Mouse (Mus musculus): ENCODE data around the gene Gm45062. TPM values are rescaled to one million over a fixed set of nuclear protein-coding genes. Genes with fewer than 3 reads are reported as not detected.

The Gm45062 gene
- polyA plus RNA-seq, 1 experiment from 2014 or later = 5.5 TPM

DNA sequence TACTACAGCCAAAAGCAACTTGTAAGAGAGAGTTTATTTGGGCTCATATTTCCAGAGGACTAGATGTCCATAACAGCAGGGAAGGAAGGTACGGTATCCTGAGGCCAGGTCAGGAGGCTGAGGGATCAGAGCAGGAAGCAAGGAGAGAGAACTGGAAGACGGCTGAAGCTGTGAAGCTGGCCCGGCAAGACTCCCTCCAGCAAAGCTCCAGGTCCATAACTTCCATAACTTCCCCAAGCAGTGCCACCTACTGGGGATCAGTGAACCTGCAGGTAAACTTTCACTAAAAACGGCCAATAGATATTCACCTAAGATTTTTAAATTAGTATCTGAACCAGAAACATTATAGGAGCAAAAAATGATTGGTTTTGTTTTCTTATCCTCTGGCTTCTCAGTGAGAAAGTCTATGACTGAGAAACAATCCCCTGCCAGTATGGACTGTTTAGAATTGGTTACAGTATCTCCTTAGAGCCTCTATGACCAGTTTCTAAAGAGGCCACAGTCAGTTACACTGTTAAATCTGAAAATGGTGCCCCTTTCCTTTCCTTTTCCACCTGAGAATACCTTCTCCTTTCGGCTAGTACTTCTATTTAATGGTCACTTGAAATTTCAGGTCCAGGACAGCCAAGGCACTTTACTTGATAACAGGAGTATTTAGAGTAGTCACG, 15.3 kb downstream of the Gm45062 start:
- Histone ChIP-seq H3K27me3 (ENCODE audit: control insufficient read depth, insufficient read depth, low read length) (no peaks in the 10 kb centered on the region), H3K4me3 (ENCODE audit: low read length) (no peak overlapping the region), H3K4me1 (ENCODE audit: control insufficient read depth, insufficient read depth, low read length) (no peaks in the 10 kb centered on the region), H3K4me2 (replicated peaks; ENCODE audit: low read depth, low read length) (no peak overlapping the region), H3K9me3 (ENCODE audit: control insufficient read depth, low read length) (no peaks in the 10 kb centered on the region), H3K27ac (ENCODE audit: low read depth, low read length) (no peak overlapping the region), H3K36me3 (ENCODE audit: control insufficient read depth, insufficient read depth, low read length) (no peaks in the 10 kb centered on the region; the same call in 1 of the 2 replicates), H3K9ac (ENCODE audit: low read depth, low read length) (no peak overlapping the region)
- WGBS = 36% methylated on average over 6 of the region's 6 CpGs
- peak; percentile 77; the same call in 1 of the 2 replicates for ATAC-seq (ENCODE audit: low FRiP score, low TSS enrichment)

DNA sequence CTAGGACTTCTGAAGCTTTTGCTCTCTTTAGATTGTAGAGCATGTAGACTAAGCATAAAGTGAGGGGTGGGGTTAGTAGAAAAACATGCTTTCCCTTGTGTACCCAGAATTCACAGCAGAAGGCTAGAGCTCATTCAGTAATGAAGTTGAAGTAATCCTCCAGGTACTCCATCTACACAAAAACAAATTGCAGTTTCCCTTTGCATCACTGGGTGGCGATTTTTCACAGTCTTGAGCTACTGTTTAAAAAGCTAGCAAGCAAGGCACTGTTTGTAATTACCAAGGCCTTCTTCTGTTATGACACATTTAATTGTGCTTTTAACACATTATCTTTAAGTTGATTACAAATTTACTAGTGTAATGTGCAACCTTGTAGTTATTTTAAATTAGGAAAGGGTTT, 15.8 kb downstream of the Gm45062 start:
- Histone ChIP-seq H3K36me3 (ENCODE audit: control insufficient read depth, insufficient read depth, low read length) (no peaks in the 10 kb centered on the region; the same call in 1 of the 2 replicates), H3K27me3 (ENCODE audit: control insufficient read depth, insufficient read depth, low read length) (no peaks in the 10 kb centered on the region), H3K9ac (ENCODE audit: low read depth, low read length) (no peak overlapping the region), H3K4me1 (ENCODE audit: control insufficient read depth, insufficient read depth, low read length) (no peaks in the 10 kb centered on the region), H3K4me3 (ENCODE audit: low read length) (no peak overlapping the region), H3K27ac (ENCODE audit: low read depth, low read length) (no peak overlapping the region), H3K4me2 (replicated peaks; ENCODE audit: low read depth, low read length) (no peak overlapping the region), H3K9me3 (ENCODE audit: control insufficient read depth, low read length) (no peaks in the 10 kb centered on the region)
- 6% methylated on average over 1 of the region's 1 CpGs for WGBS
- no peak for ATAC-seq (ENCODE audit: low FRiP score, low TSS enrichment)

DNA sequence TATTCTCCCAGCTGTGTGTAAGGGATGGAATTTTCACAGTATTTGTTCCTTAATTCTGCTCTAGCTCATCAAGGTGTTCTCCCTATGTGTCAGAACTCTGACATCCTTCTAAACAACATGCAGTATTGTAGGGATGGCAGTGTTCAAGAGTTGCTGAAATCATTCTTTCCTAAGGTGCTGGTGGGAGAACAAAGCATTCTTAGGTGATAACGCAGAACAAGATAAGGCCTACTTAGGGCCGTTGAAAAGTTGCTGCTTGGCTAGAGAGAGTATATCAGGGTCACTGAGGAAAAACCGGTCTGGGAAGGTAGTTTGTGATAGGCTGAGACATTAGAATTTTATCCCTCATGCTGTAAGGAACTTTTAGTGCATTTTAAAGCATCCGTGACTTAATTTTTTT, 17.2 kb downstream of the Gm45062 start:
- Histone ChIP-seq H3K27me3 (ENCODE audit: control insufficient read depth, insufficient read depth, low read length) (no peaks in the 10 kb centered on the region), H3K4me2 (replicated peaks; ENCODE audit: low read depth, low read length) (no peak overlapping the region), H3K9ac (ENCODE audit: low read depth, low read length) (no peak overlapping the region), H3K4me3 (ENCODE audit: low read length) (no peak overlapping the region), H3K36me3 (ENCODE audit: control insufficient read depth, insufficient read depth, low read length) (no peaks in the 10 kb centered on the region; the same call in 1 of the 2 replicates), H3K27ac (ENCODE audit: low read depth, low read length) (no peak overlapping the region), H3K9me3 (ENCODE audit: control insufficient read depth, low read length) (no peaks in the 10 kb centered on the region), H3K4me1 (ENCODE audit: control insufficient read depth, insufficient read depth, low read length) (no peaks in the 10 kb centered on the region)
- WGBS = 85% methylated on average over 4 of the region's 4 CpGs
- ATAC-seq (ENCODE audit: low FRiP score, low TSS enrichment) = no peak

DNA sequence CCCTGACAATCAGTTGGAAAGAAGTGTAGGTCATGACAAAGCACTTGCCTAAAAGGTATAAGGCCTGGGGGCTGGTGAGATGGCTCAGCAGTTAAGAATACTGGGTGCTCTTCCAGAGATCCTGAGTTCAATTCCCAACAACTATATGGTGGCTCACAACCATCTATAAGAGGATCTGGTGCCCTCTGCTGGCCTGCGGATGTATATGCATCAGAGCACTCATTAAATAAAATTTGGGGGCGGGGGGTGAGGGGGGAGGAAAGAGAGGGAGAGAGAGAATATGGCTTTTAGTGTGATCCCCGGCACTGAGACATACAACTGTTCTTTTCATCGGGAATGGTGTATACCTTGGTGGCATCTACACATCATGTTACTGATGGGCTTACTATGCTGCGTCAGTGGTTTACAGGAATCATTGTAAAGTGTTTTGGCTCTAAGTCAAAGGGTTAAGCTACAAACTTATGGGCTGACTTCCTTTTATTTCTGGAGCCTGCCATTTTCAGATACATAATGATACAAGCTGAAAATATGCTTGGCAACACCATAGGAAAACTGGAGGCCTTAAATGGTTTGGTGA, 19.3 kb downstream of the Gm45062 start:
- 74% methylated on average over 5 of the region's 5 CpGs for WGBS
- H3K27me3 ChIP-seq (ENCODE audit: control insufficient read depth, insufficient read depth, low read length) = no peaks in the 10 kb centered on the region
- no peak overlapping the region for H3K4me2 ChIP-seq (replicated peaks; ENCODE audit: low read depth, low read length)
- H3K36me3 ChIP-seq (ENCODE audit: control insufficient read depth, insufficient read depth, low read length) = no peaks in the 10 kb centered on the region
- H3K9ac ChIP-seq (ENCODE audit: low read depth, low read length) = no peak overlapping the region
- no peaks in the 10 kb centered on the region for H3K4me1 ChIP-seq (ENCODE audit: control insufficient read depth, insufficient read depth, low read length)
- H3K4me3 ChIP-seq (ENCODE audit: low read length) = no peak overlapping the region
- no peaks in the 10 kb centered on the region for H3K9me3 ChIP-seq (ENCODE audit: control insufficient read depth, low read length)
- ATAC-seq (ENCODE audit: low FRiP score, low TSS enrichment) = no peak
- H3K27ac ChIP-seq (ENCODE audit: low read depth, low read length) = no peak overlapping the region

DNA sequence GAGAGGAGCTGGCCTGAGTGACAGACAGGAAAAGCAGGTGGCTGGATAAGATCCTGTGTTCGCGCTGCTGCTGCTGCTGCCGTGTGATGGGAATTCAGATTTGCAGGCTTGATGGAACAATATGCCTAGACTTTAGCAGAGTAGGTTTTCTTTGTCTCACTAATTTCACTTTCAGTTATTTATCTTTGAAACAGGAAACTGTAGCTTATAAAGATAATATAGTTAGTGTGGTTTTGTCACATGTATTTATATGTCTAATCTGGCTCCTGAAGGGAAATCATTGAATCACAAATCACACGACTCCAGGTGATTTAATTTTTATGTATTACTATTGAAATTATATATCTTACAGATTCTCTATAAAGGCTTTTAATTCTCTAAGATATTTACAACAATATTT, 24.0 kb downstream of the Gm45062 start:
- no peak overlapping the region for H3K9ac ChIP-seq (ENCODE audit: low read depth, low read length)
- 83% methylated on average over 4 of the region's 4 CpGs for WGBS
- no peak overlapping the region for H3K4me3 ChIP-seq (ENCODE audit: low read length)
- H3K27ac ChIP-seq (ENCODE audit: low read depth, low read length) = no peak overlapping the region
- H3K4me1 ChIP-seq (ENCODE audit: control insufficient read depth, insufficient read depth, low read length) = no peaks in the 10 kb centered on the region
- no peaks in the 10 kb centered on the region for H3K36me3 ChIP-seq (ENCODE audit: control insufficient read depth, insufficient read depth, low read length)
- H3K4me2 ChIP-seq (replicated peaks; ENCODE audit: low read depth, low read length) = no peak overlapping the region
- no peak for ATAC-seq (ENCODE audit: low FRiP score, low TSS enrichment)
- no peaks in the 10 kb centered on the region for H3K27me3 ChIP-seq (ENCODE audit: control insufficient read depth, insufficient read depth, low read length)
- no peaks in the 10 kb centered on the region for H3K9me3 ChIP-seq (ENCODE audit: control insufficient read depth, low read length)

DNA sequence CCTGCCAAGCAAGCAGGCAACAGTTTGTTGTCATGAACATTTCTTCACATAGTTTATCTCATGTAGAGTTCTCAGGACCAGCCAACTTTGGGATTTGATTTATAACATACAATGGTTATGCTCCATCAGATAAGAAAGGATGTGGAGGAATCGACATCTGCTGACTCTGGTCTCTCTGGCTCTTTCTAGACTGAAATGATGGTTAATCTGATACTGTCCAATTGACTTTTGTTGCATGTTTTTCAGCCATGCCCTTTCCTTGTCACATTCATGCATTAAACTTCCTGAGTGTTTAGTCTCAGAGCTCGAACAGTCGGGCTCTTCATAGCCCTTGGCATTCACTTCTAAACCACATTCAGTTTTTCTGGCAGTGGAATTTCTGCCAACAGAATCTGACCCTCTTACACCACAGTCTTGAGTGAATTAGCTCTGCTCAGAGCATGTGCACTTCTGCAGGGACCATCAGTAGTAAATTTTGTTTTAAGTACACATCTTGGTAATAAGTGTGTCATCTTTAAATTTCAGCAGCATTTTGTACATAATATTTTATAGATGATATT, 26.2 kb downstream of the Gm45062 start:
- 69% methylated on average over 3 of the region's 3 CpGs for WGBS
- Histone ChIP-seq H3K9ac (ENCODE audit: low read depth, low read length) (no peak overlapping the region), H3K9me3 (ENCODE audit: control insufficient read depth, low read length) (no peaks in the 10 kb centered on the region), H3K27me3 (ENCODE audit: control insufficient read depth, insufficient read depth, low read length) (no peaks in the 10 kb centered on the region), H3K4me3 (ENCODE audit: low read length) (no peak overlapping the region), H3K36me3 (ENCODE audit: control insufficient read depth, insufficient read depth, low read length) (no peaks in the 10 kb centered on the region), H3K4me1 (ENCODE audit: control insufficient read depth, insufficient read depth, low read length) (no peaks in the 10 kb centered on the region), H3K27ac (ENCODE audit: low read depth, low read length) (no peak overlapping the region), H3K4me2 (replicated peaks; ENCODE audit: low read depth, low read length) (no peak overlapping the region)
- no peak for ATAC-seq (ENCODE audit: low FRiP score, low TSS enrichment)

DNA sequence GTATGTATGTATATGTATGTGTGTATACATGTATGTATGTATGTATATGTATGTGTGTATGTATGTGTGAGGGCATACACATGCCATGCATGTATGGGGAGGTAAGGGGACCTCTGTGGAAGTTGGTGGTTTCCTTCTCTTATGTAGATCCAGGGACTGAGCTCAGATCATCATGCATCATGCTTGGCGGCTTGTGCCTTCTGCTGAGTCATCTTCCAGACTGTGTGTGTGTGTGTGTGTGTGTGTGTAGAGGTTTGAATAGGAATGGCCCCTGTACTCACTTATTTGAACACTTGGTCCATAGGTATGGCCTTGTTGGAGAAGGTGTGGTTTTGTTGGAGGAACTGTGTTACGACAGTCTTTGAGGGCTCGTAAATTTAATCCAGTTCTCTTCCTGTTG, 26.9 kb downstream of the Gm45062 start:
- Histone ChIP-seq H3K4me2 (replicated peaks; ENCODE audit: low read depth, low read length) (no peak overlapping the region), H3K4me1 (ENCODE audit: control insufficient read depth, insufficient read depth, low read length) (no peaks in the 10 kb centered on the region), H3K9me3 (ENCODE audit: control insufficient read depth, low read length) (no peaks in the 10 kb centered on the region), H3K27me3 (ENCODE audit: control insufficient read depth, insufficient read depth, low read length) (no peaks in the 10 kb centered on the region), H3K36me3 (ENCODE audit: control insufficient read depth, insufficient read depth, low read length) (no peaks in the 10 kb centered on the region), H3K4me3 (ENCODE audit: low read length) (no peak overlapping the region), H3K9ac (ENCODE audit: low read depth, low read length) (no peak overlapping the region), H3K27ac (ENCODE audit: low read depth, low read length) (no peak overlapping the region)
- ATAC-seq (ENCODE audit: low FRiP score, low TSS enrichment) = no peak
- 96% methylated on average over 3 of the region's 3 CpGs for WGBS

DNA sequence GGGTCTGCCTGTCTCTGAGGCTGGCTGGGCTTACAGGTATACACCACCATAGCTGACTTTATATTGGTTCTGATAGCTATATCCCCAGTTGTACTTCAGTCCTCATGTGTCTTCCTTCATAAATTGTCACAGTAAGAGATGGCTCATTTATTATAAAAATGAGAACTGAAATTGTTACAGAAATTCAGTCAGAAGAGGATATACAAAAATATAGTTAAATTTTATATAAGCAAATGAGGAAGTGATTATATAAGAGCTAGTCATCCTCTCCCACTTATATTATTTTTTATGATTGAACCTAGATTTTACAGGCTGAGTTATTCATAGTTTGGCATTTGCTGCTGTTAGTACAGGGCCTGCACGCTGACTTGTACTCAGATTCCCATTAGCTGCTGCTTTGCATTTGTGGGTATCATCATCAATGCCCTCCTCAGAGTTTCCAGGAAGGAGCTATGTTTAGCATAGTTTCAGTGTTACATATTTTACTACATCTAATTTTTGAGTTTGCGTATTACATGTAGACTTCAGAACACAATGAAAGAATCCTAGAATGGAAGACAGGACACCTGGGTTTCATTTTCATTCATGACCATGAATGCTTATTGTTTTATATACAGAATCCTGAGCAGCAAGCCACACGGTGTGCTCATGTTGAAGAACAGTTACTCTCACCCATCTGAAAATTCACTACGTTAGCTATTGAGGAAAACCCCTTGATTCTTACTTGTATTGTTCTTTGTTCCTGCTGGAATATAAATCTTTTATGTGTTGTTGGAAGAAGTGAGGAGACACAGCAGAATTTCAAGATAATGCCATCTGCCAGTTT, 29.7 kb downstream of the Gm45062 start:
- Histone ChIP-seq H3K27ac (ENCODE audit: low read depth, low read length) (no peak overlapping the region), H3K9me3 (ENCODE audit: control insufficient read depth, low read length) (no peaks in the 10 kb centered on the region), H3K4me1 (ENCODE audit: control insufficient read depth, insufficient read depth, low read length) (no peaks in the 10 kb centered on the region), H3K4me3 (ENCODE audit: low read length) (no peak overlapping the region), H3K36me3 (ENCODE audit: control insufficient read depth, insufficient read depth, low read length) (no peaks in the 10 kb centered on the region), H3K4me2 (replicated peaks; ENCODE audit: low read depth, low read length) (no peak overlapping the region), H3K27me3 (ENCODE audit: control insufficient read depth, insufficient read depth, low read length) (no peaks in the 10 kb centered on the region), H3K9ac (ENCODE audit: low read depth, low read length) (no peak overlapping the region)
- WGBS = 88% methylated on average over 4 of the region's 4 CpGs
- ATAC-seq (ENCODE audit: low FRiP score, low TSS enrichment) = no peak
